Mouse (Mus musculus): ENCODE results near the gene Gga2. TPM values are rescaled to one million over a fixed set of nuclear protein-coding genes. Genes with fewer than 3 reads are reported as not detected.

The Gga2 gene
- polyA plus RNA-seq, 1 experiment from 2014 or later: 53.1 TPM

DNA sequence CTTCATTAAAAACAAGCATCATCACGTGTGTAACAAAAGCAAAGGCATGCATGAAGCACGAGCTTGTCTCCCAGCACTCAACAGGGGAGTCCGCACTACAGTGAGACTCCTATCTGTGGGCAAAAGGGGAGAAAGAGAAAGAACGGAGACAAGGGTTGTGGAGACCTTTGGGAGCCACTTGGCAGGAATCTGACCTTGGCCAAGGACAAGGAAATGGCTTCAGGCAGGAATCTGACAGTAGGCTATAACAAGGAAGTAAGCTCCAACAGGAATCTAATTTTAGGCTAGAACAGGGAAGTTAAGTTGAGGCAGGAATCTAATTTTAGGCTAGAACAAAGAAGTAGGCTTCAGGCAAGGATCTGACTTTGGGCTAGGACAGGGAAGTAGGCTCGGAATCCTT, 25.1 kb downstream of the Gga2 start:
- Histone ChIP-seq H3K9me3 (replicated peaks) (no peaks in the 10 kb centered on the region), H3K36me3 (peaks cover 92% of the 10 kb centered on the region), H3K4me3 (replicated peaks) (no peak overlapping the region), H3K4me1 (no peaks in the 10 kb centered on the region), H3K4me2 (no peak overlapping the region), H3K27me3 (replicated peaks) (no peaks in the 10 kb centered on the region), H3K27ac (replicated peaks) (no peak overlapping the region), H3K9ac (replicated peaks) (no peak overlapping the region)
- 93% methylated on average over 5 of the region's 5 CpGs for WGBS
- no peak for ATAC-seq (ENCODE audit: low FRiP score)

DNA sequence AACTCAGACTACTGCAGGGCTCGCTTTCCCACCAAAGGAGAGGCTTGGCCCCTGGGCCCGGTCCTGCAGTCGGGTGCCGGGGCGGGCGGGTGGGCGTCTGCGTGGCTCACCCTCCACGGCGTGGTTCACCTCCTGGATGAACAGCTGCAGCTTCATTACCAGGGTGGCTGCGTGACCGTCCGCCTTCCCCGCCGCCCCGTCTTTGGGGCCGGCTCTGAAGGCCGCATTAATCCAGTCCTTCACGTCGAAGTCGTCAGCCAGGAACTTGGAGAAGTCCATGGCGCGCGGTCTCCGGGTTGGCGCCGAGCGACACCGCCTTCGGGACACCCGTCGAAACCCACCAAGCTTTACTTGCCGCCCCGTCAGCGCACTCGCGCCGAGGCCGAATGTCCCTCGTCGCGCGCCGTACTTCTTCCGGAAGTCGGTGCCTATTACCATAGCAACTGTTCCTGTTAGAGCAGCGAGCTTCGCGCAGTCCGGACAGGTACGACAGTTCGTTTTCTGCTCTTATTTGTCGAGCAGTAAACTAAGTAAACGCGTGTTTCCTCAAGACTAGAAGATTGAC, 39.6 kb downstream of the Gga2 start, which contains the start of gene Cog7:
Gene Cog7 (minus strand): TSS at position 405 of the 565 bp plus-strand sequence.
- under 1% methylated on average over 55 of the region's 55 CpGs for WGBS
- Histone ChIP-seq H3K9me3 (replicated peaks) (no peaks in the 10 kb centered on the region), H3K27ac (replicated peaks) (no peak within 1 kb of the TSS)

DNA sequence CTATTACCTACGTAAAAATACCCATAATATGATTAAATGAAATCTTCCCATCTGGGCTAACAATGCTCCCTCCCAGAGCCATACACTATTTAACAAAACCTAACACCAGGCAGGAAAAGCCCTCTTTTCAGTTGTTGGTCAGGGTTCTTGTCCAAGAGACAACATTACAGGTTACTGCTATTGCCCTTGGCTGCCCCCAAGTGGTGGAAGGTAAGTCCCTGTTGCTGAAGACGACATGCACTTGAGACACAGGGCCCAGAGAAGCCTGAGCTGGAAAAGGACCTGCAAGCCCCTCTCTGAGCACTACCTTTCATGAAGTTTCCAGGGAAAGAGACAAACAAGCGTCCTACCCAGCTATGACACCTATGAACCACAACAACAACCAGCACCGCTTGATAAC, 46.0 kb downstream of the Gga2 start:
- Histone ChIP-seq H3K36me3 (peaks cover 22% of the 10 kb centered on the region), H3K27me3 (replicated peaks) (no peaks in the 10 kb centered on the region), H3K27ac (replicated peaks) (no peak overlapping the region), H3K4me3 (replicated peaks) (no peak overlapping the region), H3K9me3 (replicated peaks) (no peaks in the 10 kb centered on the region), H3K4me1 (peaks cover 2% of the 10 kb centered on the region; the same call in 1 of the 2 replicates), H3K9ac (replicated peaks) (no peak overlapping the region), H3K4me2 (no peak overlapping the region)
- no peak for ATAC-seq (ENCODE audit: low FRiP score)
- 58% methylated on average over 4 of the region's 4 CpGs for WGBS

More for the DNA sequence above, 39.6 kb downstream of the Gga2 start, which contains the start of gene Cog7:
- ATAC-seq (ENCODE audit: low FRiP score): peak; percentile 92
- Histone ChIP-seq H3K9ac (replicated peaks) (peak within 1 kb of the TSS; percentile 62), H3K27me3 (replicated peaks) (no peaks in the 10 kb centered on the region), H3K4me3 (replicated peaks) (peak within 1 kb of the TSS; percentile 71), H3K4me2 (peak within 1 kb of the TSS; percentile 76), H3K4me1 (peaks cover 15% of the 10 kb centered on the region), H3K36me3 (peaks cover 9% of the 10 kb centered on the region; the same call in 1 of the 2 replicates)

DNA sequence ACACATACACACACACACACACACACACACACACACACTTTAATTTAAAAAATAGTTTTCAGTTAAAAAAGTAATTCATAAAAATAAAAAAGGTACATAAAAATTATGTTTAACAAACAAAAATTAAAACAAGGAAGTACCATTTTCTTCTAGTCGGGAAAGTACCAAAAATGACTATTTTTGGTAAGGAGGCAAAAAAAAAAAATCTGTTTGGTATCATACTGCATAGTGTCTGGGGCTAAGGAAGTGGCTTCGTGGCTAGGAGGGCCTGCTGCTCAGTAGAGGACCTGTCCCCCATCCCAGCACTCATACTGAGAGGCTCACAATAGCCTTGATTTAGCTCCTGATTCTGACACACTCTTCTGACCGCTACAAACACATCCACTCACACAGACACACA, 49.3 kb downstream of the Gga2 start:
- Histone ChIP-seq H3K27ac (replicated peaks) (no peak overlapping the region), H3K36me3 (peaks cover 23% of the 10 kb centered on the region), H3K4me1 (no peaks in the 10 kb centered on the region), H3K4me3 (replicated peaks) (no peak overlapping the region), H3K4me2 (no peak overlapping the region), H3K9ac (replicated peaks) (no peak overlapping the region), H3K9me3 (replicated peaks) (no peaks in the 10 kb centered on the region), H3K27me3 (replicated peaks) (no peaks in the 10 kb centered on the region)
- no peak for ATAC-seq (ENCODE audit: low FRiP score)
- 88% methylated on average over 3 of the region's 3 CpGs for WGBS

DNA sequence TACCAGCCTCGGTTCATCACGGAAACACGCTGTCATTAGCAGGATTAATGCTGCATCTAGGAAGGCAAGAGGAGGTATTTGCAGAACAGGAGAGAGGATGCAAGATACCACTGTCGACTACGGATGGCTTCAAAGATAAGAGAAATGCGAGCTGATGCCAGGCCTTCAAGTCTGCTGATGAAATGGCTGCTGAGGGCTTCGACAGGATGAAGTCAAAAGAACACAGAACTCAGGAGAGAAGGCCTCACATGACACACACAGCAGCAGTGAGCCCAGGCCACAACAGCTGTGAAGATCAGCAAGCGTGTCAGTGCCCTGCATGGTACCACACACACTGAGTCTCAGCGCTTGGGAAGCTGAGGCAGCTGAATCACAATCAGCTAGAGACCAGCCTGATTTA, 50.8 kb downstream of the Gga2 start:
- no peaks in the 10 kb centered on the region for H3K9me3 ChIP-seq (replicated peaks)
- peaks cover 22% of the 10 kb centered on the region for H3K36me3 ChIP-seq
- ATAC-seq (ENCODE audit: low FRiP score): no peak
- no peak overlapping the region for H3K9ac ChIP-seq (replicated peaks)
- H3K4me3 ChIP-seq (replicated peaks): no peak overlapping the region
- no peak overlapping the region for H3K4me2 ChIP-seq
- H3K27me3 ChIP-seq (replicated peaks): no peaks in the 10 kb centered on the region
- H3K27ac ChIP-seq (replicated peaks): no peak overlapping the region
- 88% methylated on average over 9 of the region's 9 CpGs for WGBS
- H3K4me1 ChIP-seq: no peaks in the 10 kb centered on the region

DNA sequence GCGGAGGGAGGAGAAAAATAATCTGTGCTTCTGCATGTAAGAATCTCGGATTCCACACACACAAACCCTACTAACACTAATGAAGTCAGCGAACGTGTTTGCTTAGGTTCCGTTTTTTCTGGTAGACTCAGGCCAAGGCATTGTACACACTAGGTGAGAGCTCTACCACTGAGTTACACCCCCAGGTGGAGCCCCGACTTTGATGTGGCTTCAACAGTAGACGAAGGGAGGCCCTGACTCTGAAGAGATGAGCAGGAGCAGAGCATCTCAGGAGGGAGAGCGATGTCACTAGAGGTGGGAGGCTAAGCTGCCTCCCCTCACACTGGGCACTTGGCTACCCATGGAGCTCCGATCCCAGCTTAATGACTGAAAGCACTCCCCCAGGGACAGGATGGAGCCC, 52.2 kb downstream of the Gga2 start:
- Histone ChIP-seq H3K4me1 (no peaks in the 10 kb centered on the region), H3K36me3 (peaks cover 20% of the 10 kb centered on the region; the same call in 1 of the 2 replicates), H3K4me3 (replicated peaks) (no peak overlapping the region), H3K27ac (replicated peaks) (no peak overlapping the region), H3K9me3 (replicated peaks) (no peaks in the 10 kb centered on the region), H3K4me2 (no peak overlapping the region), H3K9ac (replicated peaks) (no peak overlapping the region), H3K27me3 (replicated peaks) (no peaks in the 10 kb centered on the region)
- no peak for ATAC-seq (ENCODE audit: low FRiP score)
- WGBS: 90% methylated on average over 9 of the region's 9 CpGs

DNA sequence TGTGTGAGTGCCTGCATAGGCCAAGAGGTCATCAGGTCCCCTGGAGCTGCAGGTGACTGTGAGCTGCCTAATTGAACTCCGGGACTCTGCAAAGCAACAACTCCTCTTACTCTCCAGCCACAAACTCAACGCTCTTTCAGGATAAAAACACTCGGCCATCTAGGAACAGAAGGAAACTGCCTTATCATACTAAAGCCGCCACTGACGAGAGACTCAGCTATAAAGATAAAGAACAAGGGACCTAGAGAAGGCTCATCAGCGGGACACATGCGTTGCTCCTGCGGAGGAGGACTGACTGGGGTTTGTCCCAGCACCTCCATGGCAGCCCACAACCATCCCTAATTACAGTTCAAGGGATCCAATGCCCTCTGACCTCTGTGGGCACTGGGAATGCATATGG, 52.8 kb downstream of the Gga2 start:
- H3K4me1 ChIP-seq: no peaks in the 10 kb centered on the region
- H3K9me3 ChIP-seq (replicated peaks): no peaks in the 10 kb centered on the region
- H3K36me3 ChIP-seq: peaks cover 17% of the 10 kb centered on the region; the same call in 1 of the 2 replicates
- no peaks in the 10 kb centered on the region for H3K27me3 ChIP-seq (replicated peaks)
- no peak overlapping the region for H3K4me2 ChIP-seq
- H3K9ac ChIP-seq (replicated peaks): no peak overlapping the region
- no peak for ATAC-seq (ENCODE audit: low FRiP score)
- WGBS: 83% methylated on average over 8 of the region's 8 CpGs
- no peak overlapping the region for H3K27ac ChIP-seq (replicated peaks)
- no peak overlapping the region for H3K4me3 ChIP-seq (replicated peaks)

DNA sequence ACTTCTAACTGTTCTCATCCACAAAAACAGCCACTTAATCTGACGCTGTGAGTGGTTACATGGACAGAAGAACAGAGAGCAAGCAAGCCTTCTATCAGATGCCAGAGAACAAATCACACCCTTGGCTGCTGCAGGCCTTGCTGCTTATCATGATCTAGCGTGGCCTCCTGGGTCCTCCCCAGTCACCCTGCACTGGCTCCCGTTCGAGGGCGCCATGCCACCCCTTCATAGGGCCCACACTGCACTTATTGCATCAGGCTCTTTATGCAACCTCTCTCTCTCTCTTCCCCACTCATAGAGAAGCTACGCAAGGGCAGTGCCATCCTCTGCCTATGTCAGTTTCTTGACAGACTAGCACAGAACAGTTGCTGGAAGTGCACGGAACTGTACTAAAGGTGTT, 54.9 kb downstream of the Gga2 start:
- Histone ChIP-seq H3K4me1 (no peaks in the 10 kb centered on the region), H3K9me3 (replicated peaks) (no peaks in the 10 kb centered on the region), H3K27ac (replicated peaks) (no peak overlapping the region), H3K9ac (replicated peaks) (no peak overlapping the region), H3K4me3 (replicated peaks) (no peak overlapping the region), H3K4me2 (no peak overlapping the region), H3K36me3 (peaks cover 28% of the 10 kb centered on the region), H3K27me3 (replicated peaks) (no peaks in the 10 kb centered on the region)
- ATAC-seq (ENCODE audit: low FRiP score): no peak
- 90% methylated on average over 7 of the region's 7 CpGs for WGBS

DNA sequence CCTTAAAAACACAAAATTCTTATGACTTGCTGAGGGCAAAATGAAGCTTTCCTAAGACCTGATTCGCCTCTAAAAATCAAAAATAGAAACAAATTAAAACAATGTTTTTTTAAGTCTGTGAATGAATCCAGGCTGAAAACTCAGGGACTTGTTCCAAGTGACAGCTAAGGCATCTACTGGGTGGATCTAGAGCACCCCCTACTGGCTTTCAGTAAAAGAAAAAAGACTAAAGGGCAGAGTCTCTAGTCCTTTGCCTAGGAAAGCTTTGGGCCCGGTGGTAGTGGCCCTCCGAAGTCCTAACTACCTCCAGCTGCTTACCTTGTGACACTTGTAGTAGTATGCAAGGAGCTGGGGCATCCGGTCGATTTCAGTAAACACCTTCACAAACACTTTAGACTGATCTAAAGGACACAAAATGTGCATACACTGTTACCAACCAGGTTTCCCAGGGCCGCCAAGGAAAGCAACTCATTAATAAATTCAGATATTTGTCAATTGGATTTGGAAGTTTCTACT, 57.1 kb downstream of the Gga2 start:
- H3K9ac ChIP-seq (replicated peaks): no peak overlapping the region
- H3K9me3 ChIP-seq (replicated peaks): no peaks in the 10 kb centered on the region
- H3K27me3 ChIP-seq (replicated peaks): no peaks in the 10 kb centered on the region
- peaks cover 21% of the 10 kb centered on the region for H3K36me3 ChIP-seq
- no peak for ATAC-seq (ENCODE audit: low FRiP score)
- H3K4me1 ChIP-seq: no peaks in the 10 kb centered on the region
- H3K4me3 ChIP-seq (replicated peaks): no peak overlapping the region
- no peak overlapping the region for H3K4me2 ChIP-seq
- 75% methylated on average over 6 of the region's 6 CpGs for WGBS
- H3K27ac ChIP-seq (replicated peaks): no peak overlapping the region

DNA sequence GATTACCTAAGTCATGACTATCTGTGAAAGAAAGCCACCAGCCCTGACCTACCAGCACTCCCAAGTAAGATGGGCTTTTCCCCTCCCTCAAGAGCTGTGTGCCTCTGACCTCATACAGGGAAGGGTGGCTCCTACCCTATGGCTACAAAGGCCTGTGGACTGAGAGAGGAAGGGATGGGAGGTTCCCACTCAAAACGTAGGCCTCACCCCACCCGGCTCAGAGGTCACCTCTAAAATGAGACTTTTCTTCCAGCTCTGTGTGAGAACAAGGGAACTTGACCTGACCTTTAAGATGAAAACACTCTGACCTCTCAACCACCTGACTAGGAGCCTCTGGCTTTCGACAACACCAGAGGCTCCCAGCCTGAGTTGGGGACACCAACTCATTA, 58.5 kb downstream of the Gga2 start:
- ATAC-seq (ENCODE audit: low FRiP score): no peak
- no peaks in the 10 kb centered on the region for H3K4me1 ChIP-seq
- 83% methylated on average over 3 of the region's 3 CpGs for WGBS

DNA sequence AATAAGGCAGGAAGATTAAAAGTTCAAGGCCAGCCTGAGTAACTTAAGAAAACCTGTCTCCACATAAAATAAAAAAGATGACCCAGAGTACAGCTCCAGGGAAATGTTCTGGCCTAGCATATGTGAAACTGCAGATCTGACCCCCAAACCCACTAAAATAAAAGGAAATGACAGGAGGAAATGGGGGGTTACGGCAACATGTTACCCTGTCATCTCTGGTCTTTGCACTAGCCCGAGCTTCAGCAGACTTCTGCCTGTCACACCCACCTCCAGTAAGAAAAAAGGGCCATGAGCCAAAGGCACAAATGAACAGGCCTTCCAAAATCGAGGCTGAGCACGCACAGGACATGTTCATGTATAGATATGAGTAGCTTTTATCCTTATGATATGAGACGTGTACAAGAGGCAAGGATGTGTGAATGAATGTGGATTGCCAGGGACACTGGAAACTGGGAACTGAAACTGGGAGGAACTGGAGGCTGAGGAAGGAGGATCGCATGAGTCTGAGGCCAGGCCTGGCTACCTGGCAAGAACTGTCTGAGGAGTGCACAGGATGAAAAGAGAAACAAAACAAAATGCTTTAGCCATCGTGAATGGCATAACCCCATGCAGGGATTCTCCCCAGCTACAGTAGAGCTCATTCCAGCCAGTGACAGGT, 59.0 kb downstream of the Gga2 start:
- no peak for ATAC-seq (ENCODE audit: low FRiP score)
- peaks cover 19% of the 10 kb centered on the region for H3K36me3 ChIP-seq
- H3K9ac ChIP-seq (replicated peaks): no peak overlapping the region
- H3K27ac ChIP-seq (replicated peaks): no peak overlapping the region
- 89% methylated on average over 7 of the region's 7 CpGs for WGBS
- no peaks in the 10 kb centered on the region for H3K4me1 ChIP-seq
- H3K4me2 ChIP-seq: no peak overlapping the region
- no peaks in the 10 kb centered on the region for H3K27me3 ChIP-seq (replicated peaks)
- no peaks in the 10 kb centered on the region for H3K9me3 ChIP-seq (replicated peaks)
- no peak overlapping the region for H3K4me3 ChIP-seq (replicated peaks)

More for the DNA sequence above, 58.5 kb downstream of the Gga2 start:
- H3K36me3 ChIP-seq: peaks cover 19% of the 10 kb centered on the region
- no peak overlapping the region for H3K4me3 ChIP-seq (replicated peaks)
- H3K9me3 ChIP-seq (replicated peaks): no peaks in the 10 kb centered on the region
- H3K27me3 ChIP-seq (replicated peaks): no peaks in the 10 kb centered on the region
- no peak overlapping the region for H3K9ac ChIP-seq (replicated peaks)
- no peak overlapping the region for H3K27ac ChIP-seq (replicated peaks)
- no peak overlapping the region for H3K4me2 ChIP-seq

DNA sequence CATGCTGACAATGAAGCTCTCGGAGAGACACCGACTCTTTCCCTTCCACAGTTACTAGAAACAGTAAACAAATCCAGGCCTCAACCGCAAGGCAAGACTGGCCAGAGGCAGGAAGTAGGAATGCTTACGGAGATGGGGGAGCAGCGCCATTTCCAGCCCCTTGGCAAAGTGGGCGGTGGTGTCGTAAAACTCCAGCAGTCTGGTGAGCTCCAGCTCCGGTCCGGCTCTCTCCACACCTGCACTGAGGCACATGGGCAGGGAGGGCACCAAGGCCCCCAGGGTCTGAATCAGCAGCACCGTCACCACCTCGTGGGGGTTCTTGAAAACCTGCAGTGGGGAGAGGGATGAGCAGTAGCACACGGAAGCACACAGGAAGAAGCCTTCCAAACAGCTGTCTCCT, 65.2 kb downstream of the Gga2 start:
- no peak overlapping the region for H3K4me2 ChIP-seq
- WGBS: 56% methylated on average over 12 of the region's 12 CpGs

More for the DNA sequence above, 65.2 kb downstream of the Gga2 start:
- Histone ChIP-seq H3K9ac (replicated peaks) (no peak overlapping the region), H3K27ac (replicated peaks) (no peak overlapping the region), H3K36me3 (peaks cover 21% of the 10 kb centered on the region), H3K4me1 (no peaks in the 10 kb centered on the region), H3K27me3 (replicated peaks) (no peaks in the 10 kb centered on the region), H3K9me3 (replicated peaks) (no peaks in the 10 kb centered on the region), H3K4me3 (replicated peaks) (no peak overlapping the region)
- ATAC-seq (ENCODE audit: low FRiP score): no peak

Measured in neural tube, embryonic 15.5 days (tissue).